Mouse (Mus musculus): ENCODE measurements around the gene Pcnp.
"Not testable (repeated sequence)": the region's sequence is repeated elsewhere in the genome, so short reads cannot be mapped to it uniquely, and the experiment has no call there.

Gene Pcnp

DNA sequence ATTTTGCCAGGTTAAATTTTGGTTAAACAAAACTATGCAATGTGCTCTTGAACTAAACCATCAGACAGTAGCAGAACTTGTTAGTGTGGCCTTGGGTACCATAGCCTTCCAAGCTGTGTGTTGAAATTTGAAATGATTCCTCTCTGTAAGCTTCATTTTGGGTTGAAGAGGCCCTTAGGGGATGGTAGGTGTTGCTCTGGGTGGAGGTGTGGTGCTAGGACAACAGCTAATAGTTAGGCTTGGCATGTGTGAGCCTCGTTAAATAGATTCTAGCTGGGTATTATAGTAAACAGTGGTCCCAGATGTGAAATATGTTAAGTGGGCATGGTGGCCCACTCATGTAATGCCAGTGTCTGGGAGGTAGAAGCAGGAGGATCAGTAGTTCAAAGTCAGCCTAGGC lies 62.3 kb downstream of the Pcnp start:
- no peak for DNase-seq (ENCODE audit: low spot score)

DNA sequence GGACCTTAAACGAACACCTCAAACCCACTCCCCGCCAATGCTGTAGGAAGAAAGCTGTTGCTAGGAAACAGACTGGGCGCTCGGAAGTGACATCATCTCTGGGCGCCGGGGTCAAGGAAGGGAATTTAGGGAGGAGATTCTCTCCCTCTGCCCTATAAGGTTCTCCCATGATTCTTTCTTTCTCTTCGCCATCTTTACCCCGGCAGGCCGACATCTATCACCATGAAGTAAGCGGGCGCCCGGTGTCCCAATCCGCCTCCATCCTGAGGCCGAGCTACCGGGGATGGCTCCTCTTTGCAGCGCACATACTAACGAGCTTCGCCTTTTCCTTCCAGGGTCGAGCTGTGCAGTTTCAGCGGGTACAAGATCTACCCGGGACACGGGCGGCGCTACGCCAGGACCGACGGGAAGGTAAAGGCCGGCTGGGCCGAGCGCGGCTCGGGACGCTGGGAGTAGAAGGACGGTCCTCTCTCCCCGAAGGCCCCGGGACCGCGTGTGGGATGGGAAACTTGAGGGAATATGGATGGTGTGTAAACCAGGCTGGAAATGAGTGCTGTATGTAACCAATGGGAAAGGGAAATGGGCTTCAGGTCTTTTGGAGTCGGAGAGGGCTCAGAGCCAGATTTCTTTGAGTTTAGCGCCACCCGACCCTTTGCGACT lies 63.2 kb downstream of the Pcnp start, which contains the start of gene Rpl24:
Gene Rpl24 (plus strand): TSS at position 64 of the 660 bp plus-strand sequence.
- peak; percentile 95 for DNase-seq (ENCODE audit: low spot score)

GRCm38 (mm10) chr16:55964126-55964949 lies 65.2 kb downstream of the Pcnp start:
- no peak for DNase-seq (ENCODE audit: low spot score)

DNA sequence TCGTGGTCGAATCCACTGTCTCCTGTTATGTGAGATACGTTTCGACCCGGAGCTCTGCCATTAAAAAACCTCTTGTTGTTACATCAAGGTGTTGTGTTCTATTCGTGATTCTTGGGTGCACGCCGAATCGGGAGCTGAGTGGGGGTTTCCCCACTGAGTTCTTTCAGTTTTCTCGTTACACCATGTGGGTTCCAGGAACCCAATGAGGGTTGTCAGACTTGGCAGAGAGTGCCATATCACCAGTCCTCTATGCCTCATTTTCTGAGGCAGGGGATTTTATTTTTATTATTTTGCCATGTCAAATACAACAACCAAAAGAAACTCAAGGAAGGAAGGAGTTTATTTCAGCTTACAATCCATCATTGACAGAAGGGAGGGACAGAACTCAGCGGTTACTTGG lies 66.5 kb downstream of the Pcnp start:
- DNase-seq (ENCODE audit: low spot score), result not testable (repeated sequence)

All from layer of hippocampus, adult 9-10 months (tissue).